Mouse (Mus musculus): ENCODE data around the gene Ppfibp2. TPM values are rescaled to one million over a fixed set of nuclear protein-coding genes. Genes with fewer than 3 reads are reported as not detected.
A peak's percentile ranks its signal among the peaks of the same experiment; 100 is the strongest.

Gene Ppfibp2
- total RNA-seq (2021): 10 to 100 TPM; 13.9 to 15.6 TPM
- long read RNA-seq, experiment 1, partial matches to known transcripts: 2 of 12 reads
- long read RNA-seq, experiment 1, other reads (novel, unspliced or antisense): 10 of 12 reads
- long read RNA-seq, experiment 2, partial matches to known transcripts: 3 of 13 reads
- long read RNA-seq, experiment 2, other reads (novel, unspliced or antisense): 10 of 13 reads

DNA sequence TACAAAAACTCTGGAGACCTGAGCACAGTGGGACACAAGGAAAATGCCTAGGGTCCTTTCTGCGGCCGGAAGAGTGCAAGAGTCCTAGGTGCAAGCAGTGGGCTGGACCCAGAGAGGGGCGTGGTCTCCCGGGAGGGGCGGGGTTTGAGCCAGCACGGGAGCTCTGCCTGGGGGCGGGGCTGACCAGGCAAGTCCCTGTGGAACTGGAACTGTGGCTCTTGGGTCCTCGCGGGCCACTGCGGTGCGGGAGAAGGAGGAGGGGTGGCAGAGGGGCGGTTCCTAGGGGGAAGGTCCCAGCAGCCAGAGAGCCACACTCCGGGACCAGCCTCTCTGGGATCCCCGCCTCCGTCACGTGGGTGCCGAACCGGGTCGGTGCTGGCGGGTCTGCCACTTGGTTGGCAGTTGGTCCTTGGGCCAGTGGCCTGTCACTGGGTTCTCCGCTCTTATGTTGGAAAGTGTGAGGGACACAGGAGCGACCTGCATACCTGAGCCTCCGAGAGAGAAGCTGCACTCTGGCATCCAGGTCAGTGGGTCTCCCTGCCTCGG lies at the start of gene Ppfibp2:
Gene Ppfibp2 (plus strand): TSS at position 351 of the 546 bp plus-strand sequence.
- peak; percentile 95 for DNase-seq (ENCODE audit: low spot score)

DNA sequence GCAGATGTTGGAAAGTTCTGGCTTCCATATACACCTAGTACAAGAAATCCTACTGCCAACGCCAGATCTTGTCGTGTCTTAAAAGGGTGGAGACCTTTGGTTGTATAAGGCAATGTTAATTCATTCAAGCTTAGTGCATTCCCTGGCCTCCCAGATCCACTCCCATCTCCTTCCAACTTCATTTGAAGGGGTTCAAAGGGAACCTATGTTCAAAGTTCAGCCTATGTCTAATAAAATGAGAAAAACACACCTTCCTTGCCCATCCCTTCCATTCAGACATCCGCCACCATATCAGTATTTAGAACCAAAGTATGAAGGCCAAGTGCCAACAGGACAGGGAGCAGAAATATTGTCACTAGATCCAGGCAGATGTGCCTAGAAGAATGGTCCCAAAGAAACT lies 47.1 kb upstream of the Ppfibp2 start:
- no peak for DNase-seq (ENCODE audit: low spot score)

DNA sequence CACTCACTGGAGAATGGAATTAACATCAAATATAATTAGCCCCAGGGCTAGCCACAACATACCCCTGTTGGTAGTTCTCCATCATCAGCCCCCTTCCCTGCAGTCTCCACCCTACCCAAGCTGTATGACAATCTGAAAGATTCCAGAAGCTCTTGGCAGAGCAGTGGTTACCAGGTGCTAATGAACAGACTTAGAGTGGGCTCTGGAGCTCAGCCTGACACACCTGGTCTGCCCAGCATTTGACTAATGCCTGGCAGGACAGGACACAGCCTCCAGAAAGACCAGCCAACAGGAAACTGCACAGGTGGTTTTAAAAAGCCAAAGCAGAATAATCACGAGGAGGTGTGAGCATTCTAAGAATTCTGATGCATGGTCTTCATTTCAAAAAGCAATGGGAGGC lies 41.5 kb upstream of the Ppfibp2 start:
- DNase-seq (ENCODE audit: low spot score): no peak

DNA sequence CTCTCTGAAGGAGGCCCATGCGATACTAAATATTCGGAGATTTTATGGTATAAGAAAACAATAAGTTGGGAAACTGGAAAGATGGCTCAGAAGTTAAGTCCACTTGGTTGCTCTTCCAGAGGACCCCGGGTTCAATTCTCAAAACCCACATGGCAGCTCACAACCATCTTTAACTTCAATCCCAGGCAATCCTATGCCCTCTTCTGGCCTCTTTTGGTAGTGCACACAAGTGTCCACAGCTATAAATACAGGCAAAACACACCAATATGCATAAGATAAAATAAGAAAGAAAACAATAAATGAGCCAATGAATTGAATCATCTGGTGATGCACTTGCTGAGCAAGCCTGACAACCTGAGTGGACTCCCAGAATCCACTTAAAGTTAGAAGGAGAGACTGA lies 39.1 kb upstream of the Ppfibp2 start:
- no peak for DNase-seq (ENCODE audit: low spot score)

DNA sequence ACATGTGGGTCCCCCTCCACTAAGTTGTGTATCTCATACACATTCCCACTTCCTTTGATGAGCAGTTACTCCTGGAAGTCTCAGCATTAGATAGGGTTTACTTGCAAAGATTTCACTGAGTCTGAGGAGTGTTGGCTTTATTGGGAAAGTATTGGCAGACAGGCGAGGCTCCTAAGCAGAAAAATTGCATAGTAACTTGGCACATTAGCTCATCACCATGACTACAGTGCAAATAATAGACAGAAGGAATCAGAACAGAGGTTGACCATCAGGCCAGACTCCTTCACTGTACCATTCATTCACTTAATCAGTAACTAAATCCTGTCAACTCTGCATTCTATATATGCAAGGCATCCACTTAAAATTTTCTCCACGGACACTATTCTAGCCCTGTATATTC lies 34.3 kb upstream of the Ppfibp2 start:
- DNase-seq (ENCODE audit: low spot score): peak; percentile 43

DNA sequence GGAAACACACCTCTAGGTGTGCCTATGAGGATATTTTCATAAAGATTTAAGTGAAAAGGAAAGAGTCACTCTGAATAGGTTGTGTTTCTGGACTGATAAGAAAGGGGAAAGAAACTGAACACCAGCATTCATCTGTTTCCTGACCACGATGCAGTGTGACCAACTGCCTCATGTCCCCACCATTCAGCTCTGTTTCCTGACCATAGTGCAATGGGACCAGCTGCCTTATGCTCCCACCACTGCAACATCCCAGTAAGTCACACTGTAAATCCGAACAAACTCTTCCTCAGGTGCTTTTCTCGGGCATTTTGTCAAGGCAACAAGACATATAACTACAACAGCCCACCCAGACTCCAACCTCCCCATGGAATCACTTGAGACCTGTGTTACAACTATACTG lies 33.4 kb upstream of the Ppfibp2 start:
- DNase-seq (ENCODE audit: low spot score): no peak

DNA sequence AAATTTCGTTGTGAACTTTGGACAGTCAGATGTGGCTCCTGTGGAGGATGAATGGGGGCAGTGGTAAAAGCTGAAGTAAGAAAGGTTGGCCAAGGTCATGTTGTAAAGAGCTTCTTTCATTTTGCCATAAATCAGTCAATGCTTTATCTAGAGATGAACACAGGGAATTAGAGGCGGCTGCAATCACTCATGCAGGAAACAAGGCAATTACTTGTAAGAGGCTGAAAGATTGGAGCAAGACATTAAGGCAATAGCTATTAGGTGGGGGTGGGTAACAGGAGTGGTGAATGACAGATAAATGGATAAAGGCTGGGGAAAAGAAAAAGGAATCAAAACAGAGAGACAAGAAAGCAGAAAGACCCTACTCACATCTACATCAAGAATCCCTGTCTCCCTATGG lies 31.3 kb upstream of the Ppfibp2 start:
- no peak for DNase-seq (ENCODE audit: low spot score)

DNA sequence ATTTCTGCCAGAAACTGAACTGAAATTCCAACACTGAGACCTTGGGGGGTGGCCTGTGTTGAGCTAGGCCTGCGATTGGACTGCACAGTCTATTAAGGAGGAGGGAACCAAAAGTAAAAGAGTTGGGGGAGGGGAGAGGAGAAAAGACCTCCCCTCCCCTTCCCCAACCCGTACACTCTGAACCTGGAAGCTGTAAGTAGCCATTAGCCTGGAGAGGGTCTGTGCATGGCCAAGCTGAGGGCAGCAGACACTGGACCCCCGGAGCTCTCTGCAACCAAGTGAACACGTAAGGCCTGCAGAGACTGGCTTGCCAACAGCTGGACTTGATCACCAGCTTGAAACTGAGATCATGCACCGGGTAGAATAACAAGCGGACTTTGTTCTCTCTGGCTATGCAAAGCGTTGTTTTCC lies 27.7 kb upstream of the Ppfibp2 start, which contains the start of gene Olfml1:
Gene Olfml1 (plus strand): TSS at position 186 of the 411 bp plus-strand sequence.
- peak; percentile 41 for DNase-seq (ENCODE audit: low spot score)

DNA sequence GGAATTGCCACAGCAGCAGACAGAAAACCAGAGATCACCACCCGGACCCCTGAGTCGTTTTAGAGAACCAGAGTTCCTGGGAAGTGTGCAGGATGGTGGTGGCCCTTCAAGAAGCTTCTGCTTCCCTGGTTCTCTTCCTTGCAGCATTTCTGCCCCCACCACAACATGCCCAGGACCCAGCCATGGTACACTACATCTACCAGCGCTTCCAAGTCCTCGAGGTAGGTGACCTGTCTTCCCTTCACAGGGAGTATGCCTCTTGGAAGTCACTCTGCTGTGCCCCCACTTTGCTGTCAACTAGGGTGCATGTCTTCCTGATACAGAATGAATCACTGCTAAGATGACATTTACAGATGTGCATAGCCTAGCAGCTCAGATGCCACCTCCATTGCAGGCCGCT lies 27.3 kb upstream of the Ppfibp2 start:
- no peak for DNase-seq (ENCODE audit: low spot score)

DNA sequence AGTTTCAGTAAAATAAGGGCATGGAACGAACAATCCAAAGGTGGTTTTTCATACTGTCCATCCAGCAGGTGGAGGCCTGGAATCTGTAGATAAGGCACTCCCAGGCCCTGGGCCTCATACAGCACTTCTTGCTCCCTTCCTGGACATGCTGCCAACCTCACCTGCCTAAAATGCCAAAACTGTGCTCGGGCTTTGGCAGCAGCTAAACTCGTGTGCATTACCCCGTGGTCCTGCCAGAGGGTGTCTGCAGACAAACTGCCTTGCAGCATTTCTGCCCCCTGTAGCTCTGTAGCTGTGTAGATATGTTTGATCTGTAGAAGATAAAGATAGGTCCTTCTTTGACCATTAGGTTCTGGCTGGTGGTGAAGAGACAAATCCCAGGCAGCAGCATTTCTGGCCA lies 26.0 kb upstream of the Ppfibp2 start:
- DNase-seq (ENCODE audit: low spot score): no peak

DNA sequence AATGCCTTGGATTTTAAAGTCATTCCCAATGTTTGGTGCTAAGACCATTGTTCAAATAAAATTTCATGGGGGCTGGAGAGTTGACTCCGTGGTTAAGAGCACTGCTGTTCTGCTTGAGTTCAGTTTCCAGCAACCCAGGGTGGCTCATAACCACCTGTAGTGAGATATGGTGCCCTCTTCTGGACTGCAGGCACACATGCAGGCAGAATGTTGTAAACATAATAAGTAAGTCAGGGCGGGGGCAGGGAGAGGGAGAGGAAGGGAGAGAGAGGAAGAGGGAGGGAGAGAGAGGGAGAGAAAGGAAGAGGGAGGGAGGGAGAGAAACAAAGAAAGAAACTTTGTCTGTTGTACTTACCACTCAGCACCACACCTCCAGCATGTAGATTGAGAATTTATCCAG lies 21.2 kb upstream of the Ppfibp2 start:
- no peak for DNase-seq (ENCODE audit: low spot score)

DNA sequence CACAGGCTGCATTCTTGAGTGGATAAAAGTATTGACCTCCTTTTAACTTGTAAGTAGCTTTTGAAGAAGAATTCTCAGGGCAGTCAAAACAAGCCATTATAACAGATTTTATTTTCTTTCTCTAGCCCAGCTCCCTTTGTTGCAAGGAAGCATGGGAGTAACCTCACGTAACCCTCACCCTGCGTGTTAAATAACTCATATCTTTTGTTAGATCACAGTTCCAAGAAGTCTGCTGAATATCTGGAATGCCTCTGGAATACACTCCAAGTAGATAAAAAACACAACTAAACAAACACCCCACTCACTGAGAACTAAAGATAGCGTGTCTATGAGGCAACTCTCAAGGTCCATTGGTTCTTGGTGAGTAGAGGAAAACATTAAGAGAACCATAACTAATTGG lies 20.7 kb upstream of the Ppfibp2 start:
- no peak for DNase-seq (ENCODE audit: low spot score)

DNA sequence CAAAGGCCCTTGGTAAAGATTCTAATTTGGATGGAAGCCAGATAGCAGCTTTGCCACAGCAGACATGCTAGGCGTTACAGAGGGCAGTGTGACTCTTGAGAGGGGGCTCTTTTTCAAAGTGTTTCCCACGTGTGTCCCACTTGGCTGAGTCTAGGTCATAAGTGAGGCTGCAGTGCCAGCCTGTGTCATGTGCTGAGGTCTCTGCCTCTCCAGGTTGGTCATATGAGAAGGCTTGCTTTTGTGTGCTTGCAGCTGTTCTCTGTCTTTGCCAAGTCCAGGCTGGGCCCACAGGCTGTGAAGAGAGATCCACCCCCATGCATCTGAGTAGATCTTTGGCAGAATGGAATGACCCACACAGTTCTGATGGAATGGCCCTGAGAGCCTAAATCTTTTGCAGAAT lies 2.4 kb upstream of the Ppfibp2 start:
- peak; percentile 78 for DNase-seq (ENCODE audit: low spot score)

DNA sequence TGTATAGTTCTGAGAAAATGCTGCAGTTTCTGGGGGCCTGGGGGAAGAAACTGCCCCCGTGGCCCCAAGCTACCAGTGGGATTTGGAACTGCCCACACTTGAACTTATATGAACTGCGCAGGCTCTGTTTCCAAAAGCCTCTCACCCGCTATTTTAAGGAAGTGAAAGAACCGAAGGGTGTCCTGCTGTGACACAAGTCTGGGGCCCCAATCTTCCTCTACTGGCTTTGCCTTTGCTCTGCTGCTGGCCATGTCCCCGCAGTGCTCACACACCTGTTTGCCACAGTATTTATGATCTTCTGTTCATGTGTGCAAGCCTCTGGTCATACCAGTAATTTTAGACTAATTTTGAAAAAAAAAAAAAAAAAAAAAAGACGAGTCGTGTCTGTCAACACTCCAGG lies 1.1 kb upstream of the Ppfibp2 start:
- peak; percentile 49 for DNase-seq (ENCODE audit: low spot score)

DNA sequence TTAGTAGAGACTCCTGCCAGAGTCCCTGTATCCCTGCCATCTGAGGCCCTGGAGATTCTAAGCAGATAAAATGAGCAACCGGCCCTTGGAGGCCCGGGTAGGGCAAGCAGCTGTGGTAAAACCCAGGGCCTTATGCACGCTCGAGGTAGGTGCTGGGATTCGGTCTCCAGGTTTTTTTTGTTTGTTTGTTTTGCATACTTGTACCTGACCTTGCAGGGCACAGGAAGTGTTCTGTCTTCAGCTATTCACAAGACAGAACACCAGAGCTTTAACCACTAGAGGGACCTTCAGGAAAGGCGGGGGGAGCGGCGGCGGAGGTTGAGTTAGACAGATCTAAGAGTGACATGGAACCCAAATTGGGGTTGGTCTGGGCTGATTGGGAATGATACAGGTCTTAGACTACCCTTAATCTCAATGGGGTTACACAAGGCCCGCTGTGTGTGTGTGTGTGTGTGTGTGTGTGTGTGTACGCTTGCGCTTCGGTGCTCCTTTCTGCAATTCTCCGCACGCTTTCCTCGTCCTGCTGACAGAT lies 616 bp upstream of the Ppfibp2 start:
- peak; percentile 59 for DNase-seq (ENCODE audit: low spot score)

DNA sequence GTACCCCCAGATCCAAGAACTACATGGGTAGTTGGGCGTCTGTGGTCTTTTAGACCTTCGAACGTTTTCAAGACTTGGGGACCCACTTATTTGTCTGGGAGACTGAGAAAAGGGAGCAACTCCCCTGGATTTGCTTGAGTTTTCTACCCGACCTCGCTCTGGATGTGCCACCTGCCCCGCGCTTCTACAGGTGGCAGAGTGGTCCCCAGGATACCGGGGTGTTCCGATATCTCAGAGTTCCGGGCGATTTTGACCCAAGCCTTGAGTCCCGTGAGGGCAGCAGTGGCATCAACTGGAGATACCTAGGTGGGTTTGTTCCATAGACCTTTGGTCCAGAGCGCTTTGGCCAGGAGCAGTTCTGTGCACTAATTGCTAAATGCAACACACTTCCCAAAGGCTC lies 419 bp downstream of the Ppfibp2 start:
- DNase-seq (ENCODE audit: low spot score): no peak

DNA sequence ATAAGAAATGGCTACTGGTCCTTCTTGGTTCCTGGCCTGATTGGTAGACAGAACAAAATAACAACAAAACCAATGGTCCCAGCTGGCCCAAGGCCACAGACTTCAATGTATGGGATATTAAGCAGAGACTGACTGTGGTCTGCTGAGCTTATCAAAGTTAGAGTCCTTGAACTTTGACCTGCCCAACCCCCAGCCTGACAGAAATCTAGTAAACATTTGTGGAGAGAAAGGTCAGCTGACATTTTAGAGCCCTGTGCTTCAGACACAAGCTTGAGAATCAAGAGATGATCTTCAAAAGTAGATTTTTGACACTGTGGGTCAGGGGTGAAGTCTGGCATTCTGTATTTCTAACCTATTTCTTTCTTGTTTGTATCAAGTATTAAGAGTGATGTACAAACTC lies 1.7 kb downstream of the Ppfibp2 start:
- DNase-seq (ENCODE audit: low spot score): no peak

DNA sequence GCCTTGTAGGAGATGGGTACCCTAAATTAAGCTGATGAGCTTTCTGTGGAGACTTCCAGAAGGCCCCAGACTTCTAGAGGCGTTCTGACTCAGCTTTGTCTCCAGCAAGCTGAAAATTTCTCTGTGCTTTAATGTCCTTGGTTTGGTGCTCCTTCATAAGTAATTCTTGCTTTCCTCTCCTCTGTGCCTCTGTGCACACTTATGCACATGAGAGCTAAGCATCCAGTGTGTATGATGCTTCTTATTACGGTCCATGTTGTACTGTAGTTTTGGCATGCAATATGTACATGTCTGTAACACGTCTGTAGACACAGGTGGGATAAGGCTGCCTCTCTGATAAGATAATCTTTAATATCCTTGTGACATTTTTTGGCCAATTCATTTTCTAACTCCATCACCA lies 2.9 kb downstream of the Ppfibp2 start:
- no peak for DNase-seq (ENCODE audit: low spot score)

DNA sequence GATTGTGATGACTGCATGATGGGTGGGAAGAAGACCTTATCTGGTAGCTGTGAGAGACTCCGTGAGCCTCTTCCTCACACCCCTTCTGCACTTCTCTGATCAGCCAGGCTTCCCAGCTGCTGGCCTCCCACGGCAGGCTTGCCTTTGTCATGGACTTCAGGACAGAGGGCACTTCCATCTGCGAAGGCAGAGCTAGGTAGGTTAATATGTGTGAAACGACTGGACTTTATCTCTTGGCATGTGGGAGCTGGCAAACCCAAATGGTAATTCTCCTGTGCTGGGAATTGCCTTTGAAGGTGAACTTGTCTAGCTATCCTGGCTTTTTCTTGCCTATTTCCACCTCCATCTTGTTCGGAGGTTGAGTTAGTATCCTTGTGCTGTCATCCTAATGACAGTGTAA lies 5.6 kb downstream of the Ppfibp2 start:
- no peak for DNase-seq (ENCODE audit: low spot score)

DNA sequence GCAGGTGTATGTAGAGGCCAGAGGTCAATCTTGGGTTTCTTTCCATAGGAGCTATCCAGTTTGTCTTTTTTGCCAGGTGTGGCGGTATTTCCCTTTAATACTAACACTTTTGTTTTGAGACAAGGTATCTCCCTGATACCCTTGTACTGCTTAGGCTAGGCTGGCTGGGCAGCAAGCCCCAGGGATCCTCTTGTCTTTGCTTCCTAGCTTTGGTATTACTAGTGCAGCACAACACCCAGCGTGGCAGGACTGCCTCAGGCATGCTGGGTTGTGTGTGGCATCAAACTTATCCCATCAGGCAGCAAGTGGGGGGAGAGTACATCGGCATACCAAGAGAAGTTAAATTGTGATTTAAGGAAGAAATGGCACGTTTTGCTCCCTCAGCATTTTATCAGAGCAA lies 7.5 kb downstream of the Ppfibp2 start:
- DNase-seq (ENCODE audit: low spot score): no peak

DNA sequence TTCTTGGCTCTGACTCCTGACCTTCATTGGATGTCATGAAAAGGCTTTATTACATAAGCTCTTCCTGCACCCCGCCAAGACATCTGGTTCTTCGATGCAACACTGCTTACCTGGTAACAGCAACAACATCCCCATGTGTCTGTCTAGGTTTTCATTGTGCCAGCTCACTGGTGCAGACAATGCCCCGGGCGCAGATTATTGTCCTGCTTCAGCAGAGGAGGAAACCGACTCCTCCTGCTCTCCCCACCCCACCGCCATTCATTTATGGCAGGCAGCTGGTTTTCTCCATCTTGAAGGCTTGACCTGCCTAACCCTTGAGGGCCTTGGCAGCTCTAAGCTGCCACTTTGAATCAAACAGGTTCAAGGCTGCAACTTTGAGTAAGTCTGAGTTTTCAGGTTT lies 7.9 kb downstream of the Ppfibp2 start:
- DNase-seq (ENCODE audit: low spot score): no peak

DNA sequence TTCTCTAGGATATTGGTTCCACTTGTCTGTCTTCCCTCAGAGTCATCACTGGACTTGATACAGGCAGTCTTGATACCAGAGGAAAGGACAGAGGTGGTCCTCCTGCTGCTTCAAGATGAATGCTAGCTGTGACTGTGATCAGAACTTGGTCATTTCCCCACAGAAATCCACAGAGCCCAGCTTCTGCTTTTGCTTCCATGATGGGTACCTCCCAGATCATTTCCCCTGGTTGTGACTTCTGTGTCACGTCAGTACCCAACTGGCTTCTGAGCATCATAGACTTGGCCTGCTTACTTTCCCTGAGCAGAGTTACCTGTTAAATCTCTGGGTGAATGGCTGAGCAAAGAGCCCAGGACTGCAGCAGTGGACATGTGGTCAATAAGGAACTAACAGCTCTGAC lies 12.8 kb downstream of the Ppfibp2 start:
- no peak for DNase-seq (ENCODE audit: low spot score)

DNA sequence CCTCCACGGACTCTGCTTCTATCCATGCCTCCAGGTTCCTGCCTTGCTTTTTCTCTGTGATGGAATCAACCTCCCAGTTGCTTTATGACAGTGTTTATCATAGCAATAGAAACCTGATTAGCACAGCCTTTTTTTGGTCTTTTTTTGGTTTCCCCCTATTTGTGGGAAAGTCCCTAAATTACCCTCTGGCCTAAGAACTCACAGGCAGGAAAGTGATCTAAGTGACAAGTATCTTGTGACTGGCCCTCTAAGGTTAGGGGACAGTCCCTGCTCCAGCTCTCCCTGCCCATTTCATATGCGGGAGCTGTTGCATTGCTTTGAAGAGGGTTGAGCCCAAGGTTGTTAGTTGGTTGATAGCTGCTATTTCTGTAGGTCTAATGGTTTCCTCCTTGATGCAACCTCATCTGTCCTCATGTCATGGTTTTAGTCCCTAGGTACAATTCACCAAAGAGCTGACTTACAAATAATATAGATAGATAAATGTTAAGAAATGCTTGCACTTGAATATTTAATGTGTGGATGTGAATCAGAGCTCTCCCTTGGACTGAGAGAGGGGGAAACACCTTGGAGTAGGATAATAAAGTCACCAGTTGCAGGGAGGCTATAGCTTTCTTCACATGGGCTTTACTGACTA lies 14.7 kb downstream of the Ppfibp2 start:
- no peak for DNase-seq (ENCODE audit: low spot score)

Measured in gastrocnemius, adult 18-20 months (tissue).